Mouse (Mus musculus) heart, postnatal 36 days (tissue): ENCODE results near the gene Tmem158. TPM values are rescaled to one million over a fixed set of nuclear protein-coding genes. Genes with fewer than 3 reads are reported as not detected.

ENCODE experiments used
- total RNA-seq, 2 experiments: library from RNA; stranded (reverse); gene quantifications; 2 replicates each; pipeline ENCODE4 v1.2.3; 2021

Gene Tmem158
- total RNA-seq, 2 experiments from 2014 or later, result 6.4 to 7.7 TPM

Other genes starting within 250 kb of the Tmem158 start
- 10 to 100 TPM; 12.7 to 13.3 TPM for gene Tmem42, start 239.4 kb downstream of the Tmem158 start, total RNA-seq
- not detected for gene Tgm4, start 226.0 kb downstream of the Tmem158 start, total RNA-seq
- 10 to 100 TPM; 40.7 to 43.0 TPM for gene Zdhhc3, start 147.6 kb downstream of the Tmem158 start, total RNA-seq
- gene Exosc7, start 147.5 kb downstream of the Tmem158 start, total RNA-seq, result 10 to 100 TPM; 28.6 to 30.0 TPM
- gene Clec3b, start 109.8 kb downstream of the Tmem158 start, total RNA-seq, result 10 to 100 TPM; 62.1 to 66.7 TPM
- under 1 TPM; 0.11 to 0.17 TPM for gene Cdcp1, start 44.7 kb downstream of the Tmem158 start, total RNA-seq
- gene Lars2, start 106.2 kb upstream of the Tmem158 start, total RNA-seq, result 1,000 to 10,000 TPM in 1 of 2 experiments, 10 to 100 TPM in 1; 61.8 to 2,429 TPM
- 10 to 100 TPM; 43.2 to 43.3 TPM for gene Limd1, start 217.9 kb upstream of the Tmem158 start, total RNA-seq